Mouse (Mus musculus) thymus, adult 2 months (tissue): ENCODE results near the gene Fstl3. TPM values are rescaled to one million over a fixed set of nuclear protein-coding genes. Genes with fewer than 3 reads are reported as not detected.

ENCODE experiments used
- DNase-seq: peaks from one replicate; pipeline ENCODE4 v3.0.0; 2021
- H3K27ac ChIP-seq: fragments of 200-500 bp; 2 replicates; pipeline ENCODE4 v1.5.1; 2012; ENCODE audit warnings: low read length, control low read depth; ENCODE audit not compliant: control insufficient read depth, insufficient read depth
- H3K27me3 ChIP-seq: fragments of 200-500 bp; 2 replicates; pipeline ENCODE4 v1.6.1; 2012; ENCODE audit warnings: mild to moderate bottlenecking, low read length, moderate library complexity, mixed read lengths; ENCODE audit not compliant: control insufficient read depth, insufficient read depth
- H3K36me3 ChIP-seq: fragments of 200-500 bp; 2 replicates; pipeline ENCODE4 v1.6.1; 2012; ENCODE audit warnings: mild to moderate bottlenecking, low read length, moderate library complexity; ENCODE audit not compliant: control insufficient read depth, insufficient read depth
- H3K4me1 ChIP-seq: fragments of 200-500 bp; replicated peaks from 2 replicates; pipeline ENCODE4 v1.6.1; 2012; ENCODE audit warnings: low read length; ENCODE audit not compliant: control insufficient read depth, insufficient read depth
- H3K4me3 ChIP-seq: fragments of 200-500 bp; 2 replicates; pipeline ENCODE4 v1.5.1; 2012; ENCODE audit warnings: mild to moderate bottlenecking, low read length, control low read depth, moderate library complexity; ENCODE audit not compliant: control insufficient read depth, insufficient read depth
- CTCF ChIP-seq: fragments of 200-500 bp; IDR thresholded peaks from 2 replicates; pipeline ENCODE4 v1.5.1; 2012; ENCODE audit warnings: mild to moderate bottlenecking, control low read depth, low read length, moderate library complexity, borderline replicate concordance; ENCODE audit not compliant: control insufficient read depth, poor library complexity, insufficient read depth; ENCODE audit errors: extremely low read depth
- POLR2A ChIP-seq: fragments of 200-500 bp; IDR thresholded peaks from 2 replicates; pipeline ENCODE4 v1.6.1; 2012; ENCODE audit warnings: mild to moderate bottlenecking, low read length, control low read depth, moderate library complexity; ENCODE audit not compliant: control insufficient read depth, poor library complexity, insufficient read depth; ENCODE audit errors: extremely low read depth
- WGBS: fragments of 180-500 bp; shearing (Covaris S2); methylation state at CpG from one replicate; pipeline ENCODE4 v1.1.7; 2018; 5-methylcytosine and 5-hydroxymethylcytosine counted together
- polyA plus RNA-seq: library from polyadenylated mRNA; depleted of rRNA; stranded (reverse); fragments of >200 nt; gene quantifications from 2 replicates; pipeline ENCODE4 v1.2.3, GENCODE M21; 2012

The Fstl3 gene
- polyA plus RNA-seq, 1 experiment = 15.9 TPM

GRCm38 (mm10) chr10:79760603-79761143, 16.4 kb upstream of the Fstl3 start:
- Histone ChIP-seq H3K27me3 (no peaks in the 10 kb centered on the region), H3K27ac (no peak overlapping the region)
- WGBS = 93% methylated on average over 11 of the region's 11 CpGs

GRCm38 (mm10) chr10:79762875-79763274, 14.2 kb upstream of the Fstl3 start:
- peaks cover 31% of the 10 kb centered on the region for H3K36me3 ChIP-seq
- 79% methylated on average over 3 of the region's 3 CpGs for WGBS
- no peak overlapping the region for H3K27ac ChIP-seq
- no peak overlapping the region for H3K4me3 ChIP-seq
- DNase-seq = no peak
- TF ChIP-seq POLR2A (no peak), CTCF (no peak)
- peaks cover 35% of the 10 kb centered on the region for H3K4me1 ChIP-seq
- no peaks in the 10 kb centered on the region for H3K27me3 ChIP-seq

More at GRCm38 (mm10) chr10:79760603-79761143, 16.4 kb upstream of the Fstl3 start:
- H3K4me3 ChIP-seq = no peak overlapping the region
- H3K4me1 ChIP-seq = peaks cover 24% of the 10 kb centered on the region
- no peak for DNase-seq
- H3K36me3 ChIP-seq = peaks cover 31% of the 10 kb centered on the region
- no peak for TF ChIP-seq POLR2A
- no peak for TF ChIP-seq CTCF

- H3K4me1 ChIP-seq = peaks cover 38% of the 10 kb centered on the region
- H3K27me3 ChIP-seq = no peaks in the 10 kb centered on the region
- 64% methylated on average over 7 of the region's 7 CpGs for WGBS
- no peak for TF ChIP-seq POLR2A
- TF ChIP-seq CTCF = no peak
- H3K4me3 ChIP-seq = no peak overlapping the region
- no peak for DNase-seq
- H3K36me3 ChIP-seq = peaks cover 20% of the 10 kb centered on the region
- H3K27ac ChIP-seq = no peak overlapping the region
These were observed 12.8 kb upstream of the Fstl3 start for GRCm38 (mm10) chr10:79764234-79764633.

GRCm38 (mm10) chr10:79765228-79765745, 11.8 kb upstream of the Fstl3 start:
- Histone ChIP-seq H3K27ac (no peak overlapping the region), H3K27me3 (no peaks in the 10 kb centered on the region), H3K4me1 (peaks cover 38% of the 10 kb centered on the region), H3K36me3 (peaks cover 20% of the 10 kb centered on the region), H3K4me3 (no peak overlapping the region)
- TF ChIP-seq POLR2A = no peak
- TF ChIP-seq CTCF = no peak
- WGBS = 78% methylated on average over 2 of the region's 2 CpGs
- DNase-seq = no peak

GRCm38 (mm10) chr10:79766001-79766507, 11.0 kb upstream of the Fstl3 start:
- Histone ChIP-seq H3K4me3 (peak overlapping the region; percentile 90), H3K4me1 (peaks cover 38% of the 10 kb centered on the region), H3K27ac (no peak overlapping the region), H3K36me3 (peaks cover 12% of the 10 kb centered on the region), H3K27me3 (no peaks in the 10 kb centered on the region)
- DNase-seq = no peak
- WGBS = 8% methylated on average over 16 of the region's 16 CpGs
- no peak for TF ChIP-seq POLR2A
- TF ChIP-seq CTCF = no peak

- TF ChIP-seq CTCF (peak; percentile 51; the same call in 1 of the 2 replicates), POLR2A (peak; percentile 72; the same call in 1 of the 2 replicates)
- peak; percentile 100 for DNase-seq
- Histone ChIP-seq H3K4me3 (peak within 1 kb of the TSS; percentile 90), H3K27ac (peak within 1 kb of the TSS; percentile 11; the same call in 1 of the 2 replicates), H3K36me3 (peaks cover 6% of the 10 kb centered on the region), H3K27me3 (no peaks in the 10 kb centered on the region), H3K4me1 (peaks cover 38% of the 10 kb centered on the region)
- under 1% methylated on average over 101 of the region's 101 CpGs for WGBS
These were observed 10.4 kb upstream of the Fstl3 start, which contains the start of gene Rnf126 for GRCm38 (mm10) chr10:79766508-79767325. Gene Rnf126 (minus strand): TSS chr10:79766952.
